Mouse (Mus musculus) lung, adult 2 months (tissue): ENCODE results near the gene F13a1.

Experiments
- CTCF ChIP-seq: fragments of 200-500 bp; IDR thresholded peaks from 2 replicates; pipeline ENCODE4 v1.5.1; 2011; ENCODE audit warnings: mild to moderate bottlenecking, low read length, control low read depth; ENCODE audit not compliant: insufficient read depth
- POLR2A ChIP-seq: fragments of 200-500 bp; IDR thresholded peaks from 2 replicates; pipeline ENCODE4 v1.6.1; 2011; ENCODE audit warnings: low read depth, mild to moderate bottlenecking, control low read depth, low read length, borderline replicate concordance; ENCODE audit errors: extremely low read depth

DNA sequence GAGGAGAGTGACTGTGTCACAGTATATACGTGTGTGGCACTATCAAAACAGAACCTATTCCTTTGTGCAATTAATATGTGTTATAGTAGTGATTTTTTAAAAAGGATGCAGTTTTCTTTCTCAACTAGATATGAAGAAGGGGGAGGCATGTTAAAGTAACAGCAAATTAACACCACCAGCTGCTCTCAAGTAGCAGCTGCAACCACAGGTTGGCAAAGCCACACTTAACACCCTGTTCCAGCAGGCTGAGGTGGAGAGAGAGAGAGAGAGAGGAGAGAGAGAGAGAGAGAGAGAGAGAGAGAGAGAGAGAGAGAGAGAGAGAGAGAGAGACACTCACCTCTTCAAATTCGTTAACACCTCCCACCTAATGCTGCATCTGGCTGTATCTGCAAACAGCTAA lies 28.5 kb downstream of the F13a1 start:
- TF ChIP-seq CTCF (no peak), POLR2A (no peak)
